Mouse (Mus musculus) E14TG2a.4 (cell line): ENCODE data around the gene Usp48.

ENCODE experiments used
- CTCF ChIP-seq: conservative IDR thresholded peaks from 2 replicates; pipeline ENCODE4 v1.5.1; 2014; ENCODE audit warnings: low read length
- NANOG ChIP-seq: IDR thresholded peaks from 2 replicates; pipeline ENCODE4 v1.6.1; 2014; ENCODE audit warnings: borderline replicate concordance, low read length, mixed read lengths

DNA sequence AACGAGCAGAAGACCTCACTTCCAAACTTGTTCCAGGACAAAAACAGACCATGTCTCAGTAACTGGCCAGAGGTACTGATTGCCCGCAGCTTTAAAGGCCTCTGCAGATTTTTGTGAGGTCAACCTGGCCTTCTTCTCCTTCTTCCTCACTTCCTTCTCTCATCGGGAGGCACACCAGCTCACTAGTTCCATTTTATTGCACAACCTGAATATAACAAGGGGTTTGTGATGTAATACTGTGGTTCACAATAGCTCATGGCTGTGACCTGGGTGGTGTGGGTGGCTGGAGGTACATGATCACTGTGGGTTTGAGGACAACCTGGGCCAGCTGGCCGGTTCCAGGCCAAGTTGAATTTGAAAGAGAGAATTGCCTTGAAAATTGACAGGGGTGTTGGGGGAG is 39.8 kb downstream of the Usp48 start:
- TF ChIP-seq CTCF, result no peak
- no peak for TF ChIP-seq NANOG
